ENCODE assay signal across 19 mouse cellular contexts in the genomic region with DNA sequence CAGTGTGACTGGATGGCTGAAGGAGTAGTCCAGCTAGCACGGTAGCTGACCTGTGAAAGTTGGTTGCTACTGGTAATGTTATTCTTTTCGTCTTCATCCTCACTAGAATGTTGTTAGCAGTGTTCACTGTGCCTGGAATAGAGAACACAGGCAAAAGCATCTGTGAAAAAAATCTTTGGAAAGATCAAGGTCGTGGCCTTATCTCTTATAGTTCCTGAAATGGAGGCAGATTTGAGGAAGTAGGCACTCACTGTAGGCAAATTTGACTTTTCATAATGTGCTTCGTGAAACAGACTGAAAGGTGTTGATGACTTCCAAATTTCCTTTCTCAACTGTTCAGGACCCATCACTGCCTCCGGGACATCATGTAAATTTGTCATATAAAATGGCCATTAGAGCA.
DNase-seq lines count a peak whose midpoint lies in the region; ATAC-seq lines count a peak whose summit lies in the region.
"Had no signal": no experiment of that assay in that cellular context is flagged by ENCODE, and none has a peak within 500 bp of the region (broad histone marks: within the 10 kb centered on the region; RNA-seq: fewer than 3 reads in every experiment).

No protein-coding gene starts in this region.

- H3K9ac ChIP-seq in kidney, embryonic 15.5 days, result no peak overlapping the region
- H3K9ac ChIP-seq: embryonic facial prominence, embryonic 13.5 days; forebrain, embryonic 12.5 days; heart, embryonic 13.5 days; hindbrain, embryonic 12.5 days had no signal

- H3K4me2 ChIP-seq in kidney, embryonic 15.5 days, result no peak overlapping the region
- H3K4me2 ChIP-seq: forebrain, embryonic 12.5 days; heart, embryonic 13.5 days; hindbrain, embryonic 12.5 days had no signal

- no peak overlapping the region for H3K4me3 ChIP-seq in kidney, embryonic 15.5 days (replicated peaks)
- H3K4me3 ChIP-seq in limb, embryonic 10.5 days, result no peak overlapping the region
- H3K4me3 ChIP-seq: embryonic facial prominence, embryonic 13.5 days; forebrain, embryonic 12.5 days; heart, embryonic 13.5 days; hindbrain, embryonic 12.5 days had no signal

- peaks cover 37% of the 10 kb centered on the region for H3K4me1 ChIP-seq in kidney, embryonic 15.5 days
- peaks cover 40% of the 10 kb centered on the region for H3K4me1 ChIP-seq in limb, embryonic 10.5 days

- no peaks in the 10 kb centered on the region for H3K9me3 ChIP-seq in kidney, embryonic 15.5 days (replicated peaks)
- H3K9me3 ChIP-seq in limb, embryonic 10.5 days (replicated peaks), result no peaks in the 10 kb centered on the region
- H3K9me3 ChIP-seq: embryonic facial prominence, embryonic 13.5 days; forebrain, embryonic 12.5 days; heart, embryonic 13.5 days; hindbrain, embryonic 12.5 days had no signal

- H3K27me3 ChIP-seq in kidney, embryonic 15.5 days, result no peaks in the 10 kb centered on the region
- no peaks in the 10 kb centered on the region for H3K27me3 ChIP-seq in limb, embryonic 10.5 days (ENCODE audit: low read depth, poor library complexity, severe bottlenecking)
- H3K27me3 ChIP-seq: embryonic facial prominence, embryonic 13.5 days; forebrain, embryonic 12.5 days; heart, embryonic 13.5 days; hindbrain, embryonic 12.5 days had no signal

- 74% methylated on average over 5 of the region's 5 CpGs for WGBS in kidney, embryonic 15.5 days
- WGBS in limb, embryonic 10.5 days, result 91% methylated on average over 5 of the region's 5 CpGs

- no peak for DNase-seq in kidney, postnatal 4 days
- DNase-seq in limb, embryonic 10.5 days (ENCODE audit: low spot score), result no peak
- DNase-seq in right cerebral cortex, postnatal 4 days, result no peak
- DNase-seq: adrenal gland, adult 2 months; adrenal gland, postnatal 25 days; cerebellum, postnatal 14 days; gastrocnemius, postnatal 10 days; heart, postnatal 36 days had no signal

- peak overlapping the region; percentile 92 for H3K27ac ChIP-seq in kidney, embryonic 15.5 days
- peak overlapping the region; percentile 89 for H3K27ac ChIP-seq in limb, embryonic 10.5 days
- H3K27ac ChIP-seq: embryonic facial prominence, embryonic 13.5 days; forebrain, embryonic 12.5 days; heart, embryonic 13.5 days; hindbrain, embryonic 12.5 days had no signal

- no peaks in the 10 kb centered on the region for H3K36me3 ChIP-seq in kidney, embryonic 15.5 days
- no peaks in the 10 kb centered on the region for H3K36me3 ChIP-seq in limb, embryonic 10.5 days
- H3K36me3 ChIP-seq: embryonic facial prominence, embryonic 13.5 days; forebrain, embryonic 12.5 days; heart, embryonic 13.5 days; hindbrain, embryonic 12.5 days had no signal

- no peak for ATAC-seq in kidney, embryonic 15.5 days (replicated peaks; ENCODE audit: low FRiP score)
- ATAC-seq in common myeloid progenitor, adult 5-6 weeks (replicated peaks; ENCODE audit: low read depth, poor library complexity, severe bottlenecking), result peak; percentile 42; the same call in 1 of the 2 replicates
- peak; percentile 66 for ATAC-seq in megakaryocyte progenitor cell, adult 5-6 weeks (replicated peaks; ENCODE audit: poor library complexity)
- ATAC-seq in cerebellum, adult (ENCODE audit: insufficient number of reproducible peaks, low FRiP score, low TSS enrichment), result no peak
- ATAC-seq: forebrain, embryonic 16.5 days; hindbrain, embryonic 16.5 days; inflammation-experienced regulatory T-cells, adult 6 months had no signal

Comparison
In these comparisons a context has a peak if more than half of its experiments do, and no peak if none do; other contexts are left out.
1. ATAC-seq: peak in common myeloid progenitor, adult 5-6 weeks (single experiment) and megakaryocyte progenitor cell, adult 5-6 weeks (single experiment); none in kidney, embryonic 15.5 days (single experiment) and cerebellum, adult (single experiment).